Mouse (Mus musculus): Measurements from ENCODE around the gene Sohlh1. TPM values are rescaled to one million over a fixed set of nuclear protein-coding genes. Genes with fewer than 3 reads are reported as not detected.
"Not testable (repeated sequence)": the region's sequence is repeated elsewhere in the genome, so short reads cannot be mapped to it uniquely, and the experiment has no call there.

Gene Sohlh1
- polyA plus RNA-seq, 1 experiment: 0.18 TPM

DNA sequence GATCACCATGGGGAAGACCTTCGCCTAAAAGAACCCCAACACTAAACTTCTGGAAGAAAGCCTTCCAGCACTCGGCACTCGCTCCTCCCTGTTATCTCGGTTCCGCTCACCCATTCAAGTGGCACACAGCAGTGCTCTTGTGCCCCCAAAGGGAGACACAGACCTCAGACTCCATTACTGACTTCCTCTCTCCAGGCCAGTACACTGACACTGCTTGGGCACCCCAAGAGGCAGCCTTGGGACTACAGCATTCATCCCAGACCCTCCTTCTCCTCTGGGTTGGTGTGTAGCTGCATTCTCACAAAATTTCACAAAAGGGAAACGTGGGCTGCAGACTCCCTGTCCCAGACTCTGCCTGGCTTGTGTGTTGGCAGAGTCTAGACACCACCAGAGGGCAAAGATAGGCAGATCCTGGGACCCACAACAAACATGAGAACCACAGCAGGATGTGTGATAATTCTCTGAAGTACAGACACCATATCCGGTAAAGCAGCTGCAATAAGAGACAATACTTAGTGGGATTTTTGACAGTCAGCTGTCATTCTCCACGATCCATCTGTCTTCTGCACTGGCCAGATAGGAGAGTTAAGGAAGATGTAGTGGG, 18.6 kb downstream of the Sohlh1 start:
- H3K4me1 ChIP-seq (replicated peaks; ENCODE audit: control insufficient read depth, insufficient read depth, low read length): peaks cover 7% of the 10 kb centered on the region
- TF ChIP-seq CTCF (IDR thresholded peaks at IDR 0.05; ENCODE audit: borderline replicate concordance, control insufficient read depth, extremely low read depth, insufficient read depth, low read length, poor library complexity) (no peak), POLR2A (IDR thresholded peaks at IDR 0.05; ENCODE audit: control insufficient read depth, extremely low read depth, insufficient read depth, low read length, poor library complexity) (no peak)

GRCm38 (mm10) chr2:25824751-25825150, 22.3 kb downstream of the Sohlh1 start:
- no peak for DNase-seq
- Histone ChIP-seq H3K27me3 (ENCODE audit: control insufficient read depth, insufficient read depth, low read length) (no peaks in the 10 kb centered on the region; the same call in 1 of the 2 replicates), H3K4me3 (ENCODE audit: control insufficient read depth, insufficient read depth, low read length) (no peak overlapping the region), H3K27ac (ENCODE audit: control insufficient read depth, insufficient read depth, low read length) (no peak overlapping the region), H3K4me1 (replicated peaks; ENCODE audit: control insufficient read depth, insufficient read depth, low read length) (peaks cover 7% of the 10 kb centered on the region), H3K36me3 (ENCODE audit: control insufficient read depth, insufficient read depth, low read length) (no peaks in the 10 kb centered on the region)
- TF ChIP-seq CTCF (IDR thresholded peaks at IDR 0.05; ENCODE audit: borderline replicate concordance, control insufficient read depth, extremely low read depth, insufficient read depth, low read length, poor library complexity): no peak
- no peak for TF ChIP-seq POLR2A (IDR thresholded peaks at IDR 0.05; ENCODE audit: control insufficient read depth, extremely low read depth, insufficient read depth, low read length, poor library complexity)
- 93% methylated on average over 3 of the region's 3 CpGs for WGBS

More for the DNA sequence above, 18.6 kb downstream of the Sohlh1 start:
- 20% methylated on average over 8 of the region's 8 CpGs for WGBS
- DNase-seq: peak; percentile 56
- Histone ChIP-seq H3K27me3 (ENCODE audit: control insufficient read depth, insufficient read depth, low read length) (no peaks in the 10 kb centered on the region; the same call in 1 of the 2 replicates), H3K36me3 (ENCODE audit: control insufficient read depth, insufficient read depth, low read length) (no peaks in the 10 kb centered on the region), H3K4me3 (ENCODE audit: control insufficient read depth, insufficient read depth, low read length) (no peak overlapping the region), H3K27ac (ENCODE audit: control insufficient read depth, insufficient read depth, low read length) (no peak overlapping the region; the same call in 1 of the 2 replicates)

- no peaks in the 10 kb centered on the region for H3K36me3 ChIP-seq (ENCODE audit: control insufficient read depth, insufficient read depth, low read length)
- H3K4me3 ChIP-seq (ENCODE audit: control insufficient read depth, insufficient read depth, low read length): no peak within 1 kb of the TSS
- H3K27ac ChIP-seq (ENCODE audit: control insufficient read depth, insufficient read depth, low read length): no peak within 1 kb of the TSS
- TF ChIP-seq CTCF (IDR thresholded peaks at IDR 0.05; ENCODE audit: borderline replicate concordance, control insufficient read depth, extremely low read depth, insufficient read depth, low read length, poor library complexity) (no peak), POLR2A (IDR thresholded peaks at IDR 0.05; ENCODE audit: control insufficient read depth, extremely low read depth, insufficient read depth, low read length, poor library complexity) (no peak)
- no peaks in the 10 kb centered on the region for H3K27me3 ChIP-seq (ENCODE audit: control insufficient read depth, insufficient read depth, low read length)
- WGBS: 33% methylated on average over 1 of the region's 1 CpGs
- H3K4me1 ChIP-seq (replicated peaks; ENCODE audit: control insufficient read depth, insufficient read depth, low read length): peaks cover under 1% of the 10 kb centered on the region; the same call in 1 of the 2 replicates
- DNase-seq: no peak
These were observed 24.2 kb downstream of the Sohlh1 start, which contains the start of gene Lcn9 for GRCm38 (mm10) chr2:25822806-25823205. Lcn9 (plus strand) TSS chr2:25823153.

GRCm38 (mm10) chr2:25815748-25816147, 31.3 kb downstream of the Sohlh1 start, which contains the start of gene Glt6d1:
Glt6d1 (minus strand) TSS chr2:25815848.
- not testable (repeated sequence) for H3K4me3 ChIP-seq (ENCODE audit: control insufficient read depth, insufficient read depth, low read length); H3K36me3 ChIP-seq (ENCODE audit: control insufficient read depth, insufficient read depth, low read length); DNase-seq; H3K4me1 ChIP-seq (replicated peaks; ENCODE audit: control insufficient read depth, insufficient read depth, low read length); H3K27me3 ChIP-seq (ENCODE audit: control insufficient read depth, insufficient read depth, low read length); H3K27ac ChIP-seq (ENCODE audit: control insufficient read depth, insufficient read depth, low read length)
- 71% methylated on average over 1 of the region's 1 CpGs for WGBS

DNA sequence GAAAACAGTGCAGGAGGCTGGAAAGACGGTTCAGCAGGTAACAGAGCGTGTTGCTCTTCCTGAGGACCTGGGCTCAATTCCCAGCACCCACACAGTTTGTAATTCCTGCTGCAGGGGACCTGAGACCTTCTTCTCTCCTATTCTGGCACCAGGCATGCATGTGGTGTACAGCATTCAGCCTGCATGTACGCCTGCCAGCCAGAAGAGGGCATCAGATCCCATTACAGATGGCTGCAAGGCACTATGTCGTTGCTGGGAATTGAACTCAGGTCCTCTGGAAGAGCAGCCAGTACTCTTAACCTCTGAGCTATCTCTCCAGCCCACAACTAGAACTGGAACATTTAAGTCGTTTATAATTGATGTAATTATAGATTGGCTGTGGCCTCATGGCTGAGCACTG, 33.7 kb downstream of the Sohlh1 start:
- no peak for DNase-seq
- H3K4me3 ChIP-seq (ENCODE audit: control insufficient read depth, insufficient read depth, low read length): no peak overlapping the region
- no peaks in the 10 kb centered on the region for H3K4me1 ChIP-seq (replicated peaks; ENCODE audit: control insufficient read depth, insufficient read depth, low read length)
- WGBS: 86% methylated on average over 5 of the region's 5 CpGs
- no peaks in the 10 kb centered on the region for H3K36me3 ChIP-seq (ENCODE audit: control insufficient read depth, insufficient read depth, low read length)
- H3K27me3 ChIP-seq (ENCODE audit: control insufficient read depth, insufficient read depth, low read length): no peaks in the 10 kb centered on the region
- no peak overlapping the region for H3K27ac ChIP-seq (ENCODE audit: control insufficient read depth, insufficient read depth, low read length)
- TF ChIP-seq CTCF (IDR thresholded peaks at IDR 0.05; ENCODE audit: borderline replicate concordance, control insufficient read depth, extremely low read depth, insufficient read depth, low read length, poor library complexity): no peak
- TF ChIP-seq POLR2A (IDR thresholded peaks at IDR 0.05; ENCODE audit: control insufficient read depth, extremely low read depth, insufficient read depth, low read length, poor library complexity): no peak

DNA sequence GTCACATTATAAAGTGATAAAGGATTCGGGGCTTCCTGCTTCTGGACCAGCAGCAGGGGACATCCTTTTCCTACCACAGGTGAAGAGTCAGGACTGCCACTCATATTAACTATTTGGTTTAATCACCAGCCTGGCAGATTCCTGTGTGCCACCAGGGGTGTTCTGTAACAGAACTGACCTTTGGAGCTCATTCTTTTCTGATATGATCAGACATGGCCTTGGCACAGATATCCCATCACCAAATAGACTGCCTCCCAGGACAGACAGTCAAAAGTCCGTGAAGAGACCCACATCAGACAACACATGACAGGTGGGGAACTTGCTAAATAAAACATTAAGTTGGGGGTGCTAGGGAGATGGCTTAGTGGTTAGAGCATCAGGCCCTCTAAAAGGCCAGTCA, 35.3 kb downstream of the Sohlh1 start:
- Histone ChIP-seq H3K36me3 (ENCODE audit: control insufficient read depth, insufficient read depth, low read length) (no peaks in the 10 kb centered on the region), H3K4me1 (replicated peaks; ENCODE audit: control insufficient read depth, insufficient read depth, low read length) (no peaks in the 10 kb centered on the region), H3K27me3 (ENCODE audit: control insufficient read depth, insufficient read depth, low read length) (no peaks in the 10 kb centered on the region), H3K27ac (ENCODE audit: control insufficient read depth, insufficient read depth, low read length) (no peak overlapping the region), H3K4me3 (ENCODE audit: control insufficient read depth, insufficient read depth, low read length) (no peak overlapping the region)
- 77% methylated on average over 2 of the region's 2 CpGs for whole genome bisulfite sequencing
- no peak for DNase-seq
- TF ChIP-seq POLR2A (IDR thresholded peaks at IDR 0.05; ENCODE audit: control insufficient read depth, extremely low read depth, insufficient read depth, low read length, poor library complexity): no peak
- no peak for TF ChIP-seq CTCF (IDR thresholded peaks at IDR 0.05; ENCODE audit: borderline replicate concordance, control insufficient read depth, extremely low read depth, insufficient read depth, low read length, poor library complexity)

GRCm38 (mm10) chr2:25798065-25798464, 49.0 kb downstream of the Sohlh1 start:
- no peak overlapping the region for H3K27ac ChIP-seq (ENCODE audit: control insufficient read depth, insufficient read depth, low read length)
- WGBS: 53% methylated on average over 5 of the region's 5 CpGs
- H3K4me1 ChIP-seq (replicated peaks; ENCODE audit: control insufficient read depth, insufficient read depth, low read length): no peaks in the 10 kb centered on the region
- no peak overlapping the region for H3K4me3 ChIP-seq (ENCODE audit: control insufficient read depth, insufficient read depth, low read length)
- no peaks in the 10 kb centered on the region for H3K36me3 ChIP-seq (ENCODE audit: control insufficient read depth, insufficient read depth, low read length)
- H3K27me3 ChIP-seq (ENCODE audit: control insufficient read depth, insufficient read depth, low read length): no peaks in the 10 kb centered on the region
- TF ChIP-seq CTCF (IDR thresholded peaks at IDR 0.05; ENCODE audit: borderline replicate concordance, control insufficient read depth, extremely low read depth, insufficient read depth, low read length, poor library complexity) (no peak), POLR2A (IDR thresholded peaks at IDR 0.05; ENCODE audit: control insufficient read depth, extremely low read depth, insufficient read depth, low read length, poor library complexity) (no peak)
- no peak for DNase-seq
